Mouse (Mus musculus) adipocyte (in vitro differentiated cells): ENCODE measurements around the gene Adi1.

Source experiments
- DNase-seq: peaks from one replicate; pipeline ENCODE4 v3.0.0-alpha.2; 2016; ENCODE audit warnings: low spot score

Adi1 gene

DNA sequence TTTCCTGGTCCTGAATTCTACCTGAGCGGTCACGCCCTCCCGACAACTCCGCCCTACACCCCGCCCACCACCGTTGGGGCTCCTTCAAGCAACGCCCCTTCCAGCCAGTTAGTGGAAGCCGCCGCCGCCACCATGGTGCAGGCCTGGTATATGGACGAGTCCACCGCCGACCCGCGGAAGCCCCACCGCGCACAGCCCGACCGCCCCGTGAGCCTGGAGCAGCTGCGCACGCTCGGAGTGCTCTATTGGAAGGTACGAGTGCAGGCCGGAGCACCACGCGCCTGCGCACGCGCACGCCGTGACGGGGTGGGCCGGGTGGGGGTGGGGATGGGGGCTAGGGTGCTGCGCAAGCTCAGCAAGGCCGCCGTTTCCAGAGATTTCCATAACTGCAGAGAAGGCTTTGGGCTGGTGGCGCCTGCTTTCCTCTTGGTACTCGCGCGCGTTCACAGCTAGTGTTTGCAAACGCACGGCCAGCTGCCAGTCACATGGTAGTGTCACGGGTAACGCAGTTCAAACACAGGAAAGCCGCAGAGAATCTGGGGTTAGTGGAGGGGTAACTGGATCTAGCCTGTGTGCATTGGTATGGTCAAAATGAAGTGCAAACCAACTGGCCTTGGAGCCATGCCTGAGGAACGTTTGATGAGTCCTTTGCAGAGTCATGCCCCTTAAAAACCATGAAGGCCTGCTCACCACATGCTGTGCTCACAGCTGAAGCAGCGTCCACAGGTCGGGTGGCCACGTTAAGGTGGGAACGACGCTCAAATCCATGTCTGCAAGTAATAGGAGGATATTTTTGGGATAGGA, at the start of gene Adi1:
Adi1 (plus strand) TSS at position 111 of the 804 bp plus-strand sequence.
- peak; percentile 80 for DNase-seq

DNA sequence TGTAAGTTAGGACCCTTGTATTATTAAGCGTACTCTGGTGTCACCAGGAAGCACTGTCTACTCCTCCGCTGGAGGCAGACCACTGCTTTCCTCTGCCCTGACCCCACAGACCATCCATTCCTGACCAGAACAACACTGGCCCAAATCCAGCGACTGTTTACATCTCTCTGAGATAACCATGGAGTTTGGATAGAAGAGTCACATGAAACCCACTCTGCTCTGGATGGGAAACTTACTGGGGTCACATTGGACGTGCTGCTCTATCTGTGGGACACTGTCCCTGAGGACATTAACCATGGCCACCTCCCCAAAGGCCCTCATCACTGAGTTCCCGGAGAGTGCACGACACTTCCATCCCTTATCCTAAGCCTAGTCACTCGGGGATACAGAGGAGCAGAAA, 49.6 kb upstream of the Adi1 start:
- no peak for DNase-seq

DNA sequence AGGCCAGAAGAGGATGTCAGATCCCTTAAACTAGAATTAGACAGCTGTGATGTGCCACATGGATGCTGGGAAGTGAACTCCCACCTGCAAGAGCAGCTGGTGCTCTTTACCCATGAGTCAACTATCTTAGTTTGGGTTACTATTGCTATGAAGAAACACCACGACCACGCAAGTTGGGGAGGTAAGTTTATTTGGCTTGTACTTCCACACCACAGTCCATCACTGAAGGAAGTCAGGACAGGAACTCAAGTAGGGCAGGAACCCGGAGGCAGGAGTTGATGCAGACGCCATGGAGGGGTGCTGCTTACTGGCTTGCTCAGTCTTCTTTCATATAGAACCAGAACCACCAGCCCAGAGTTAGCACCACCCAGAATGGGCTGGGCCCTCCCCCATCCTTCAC, 47.9 kb upstream of the Adi1 start:
- no peak for DNase-seq

DNA sequence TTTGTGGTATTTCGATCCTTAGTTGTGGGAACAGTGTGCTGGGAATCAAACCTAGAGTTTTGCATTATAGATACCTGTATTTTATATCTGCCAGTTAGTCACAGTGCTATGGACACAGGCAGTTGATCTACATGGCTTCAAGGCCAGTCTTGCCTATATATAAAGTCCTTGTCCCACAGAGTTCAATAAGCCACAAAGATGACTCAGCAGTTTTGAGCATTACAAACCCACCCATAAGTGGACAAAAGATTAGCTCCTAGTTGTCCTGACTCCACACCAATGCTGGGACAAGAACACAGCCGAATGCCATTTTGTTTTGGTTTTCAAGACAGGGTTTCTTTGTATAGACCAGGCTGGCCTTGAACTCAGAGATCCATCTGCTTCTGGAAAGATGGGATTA, 46.6 kb upstream of the Adi1 start:
- no peak for DNase-seq

DNA sequence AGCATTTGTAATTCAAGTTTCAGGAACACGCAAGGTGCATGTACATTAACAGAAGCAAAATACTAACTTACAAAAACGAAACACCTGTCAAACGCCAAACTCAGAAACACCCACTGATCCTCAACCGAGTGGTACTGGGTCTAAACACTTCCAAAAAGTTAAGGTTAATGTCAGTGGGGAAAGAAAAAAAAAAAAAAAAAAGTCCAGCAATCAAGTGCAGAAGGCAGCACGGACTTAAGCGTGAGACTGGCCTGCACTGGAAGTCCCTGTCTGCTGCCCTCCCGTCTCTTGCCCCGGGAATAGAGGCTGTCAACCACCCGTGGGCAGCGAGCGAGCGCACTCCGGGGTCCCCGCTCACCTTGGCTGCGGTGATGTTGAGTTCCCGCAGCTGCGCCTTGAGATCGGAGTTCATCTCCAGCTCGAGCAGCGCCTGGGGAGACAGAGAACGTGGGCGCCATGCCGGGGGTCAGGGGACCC, 39.9 kb upstream of the Adi1 start:
- peak; percentile 26 for DNase-seq

DNA sequence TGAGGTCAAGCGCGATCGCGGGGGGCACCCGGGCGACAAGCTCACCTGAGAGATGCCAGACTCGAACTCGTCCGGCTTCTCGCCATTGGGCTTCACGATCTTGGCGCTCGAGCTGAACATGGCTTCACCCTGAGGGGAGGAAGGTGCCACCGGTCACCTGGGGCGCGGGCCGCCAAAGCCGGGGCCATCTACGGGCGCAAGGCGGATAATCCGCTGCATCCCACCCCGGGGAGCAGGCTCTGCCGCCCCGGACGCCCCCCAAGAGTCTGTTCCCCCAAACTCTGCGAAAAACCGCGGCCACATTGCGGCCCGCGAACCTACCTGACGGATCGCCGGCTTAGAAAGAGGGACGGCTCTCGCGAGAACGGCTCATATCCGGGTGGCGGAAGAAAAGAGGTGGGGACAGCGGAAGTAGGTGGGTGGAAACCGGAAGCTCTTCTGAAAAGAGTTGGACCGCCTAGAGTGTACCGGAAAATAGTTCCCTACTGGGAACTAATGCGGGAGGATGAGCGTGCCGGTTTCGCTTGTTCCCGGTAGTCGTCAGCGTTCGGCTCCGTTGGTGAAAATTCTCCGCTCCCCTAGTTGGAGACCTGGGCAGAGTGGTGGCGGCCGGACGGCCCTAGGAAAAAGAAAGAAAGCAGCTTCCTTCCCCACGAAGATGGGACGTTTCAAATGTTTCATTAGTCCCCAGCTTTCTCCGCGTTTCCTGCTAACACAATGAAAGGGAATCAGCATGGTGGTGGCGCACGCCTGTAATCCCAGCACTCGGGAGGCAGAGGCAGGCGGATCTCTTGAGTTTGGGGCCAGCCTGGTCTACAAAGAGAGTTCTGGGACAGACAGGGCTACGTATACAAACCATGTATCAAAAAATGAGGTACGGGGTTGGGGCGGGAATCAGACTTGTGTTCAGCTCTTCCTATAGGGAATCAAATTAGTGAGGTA, 39.2 kb upstream of the Adi1 start, which contains the start of gene Rps7:
Rps7 (minus strand) TSS at position 419 of the 942 bp plus-strand sequence.
- peak; percentile 96 for DNase-seq

DNA sequence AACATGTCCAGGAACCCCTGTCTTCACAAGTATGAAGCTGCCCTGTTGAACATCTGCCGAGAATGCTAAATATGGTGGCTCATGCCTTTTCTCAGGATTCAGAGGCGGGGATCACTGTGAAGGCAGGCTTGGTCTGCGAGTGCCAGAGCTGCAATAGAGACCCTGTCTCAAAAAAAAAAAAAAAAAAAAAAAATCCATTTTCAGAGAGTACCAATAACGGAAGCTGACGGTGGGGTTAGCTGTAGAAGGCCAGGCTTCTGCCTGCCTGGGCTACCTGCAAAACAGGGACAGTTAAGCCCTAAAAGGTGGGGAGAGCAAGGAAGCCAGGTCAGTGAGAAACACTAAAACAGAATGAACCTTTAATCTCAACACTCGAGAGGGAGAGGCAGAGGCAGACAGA, 38.5 kb upstream of the Adi1 start:
- DNase-seq: no peak

DNA sequence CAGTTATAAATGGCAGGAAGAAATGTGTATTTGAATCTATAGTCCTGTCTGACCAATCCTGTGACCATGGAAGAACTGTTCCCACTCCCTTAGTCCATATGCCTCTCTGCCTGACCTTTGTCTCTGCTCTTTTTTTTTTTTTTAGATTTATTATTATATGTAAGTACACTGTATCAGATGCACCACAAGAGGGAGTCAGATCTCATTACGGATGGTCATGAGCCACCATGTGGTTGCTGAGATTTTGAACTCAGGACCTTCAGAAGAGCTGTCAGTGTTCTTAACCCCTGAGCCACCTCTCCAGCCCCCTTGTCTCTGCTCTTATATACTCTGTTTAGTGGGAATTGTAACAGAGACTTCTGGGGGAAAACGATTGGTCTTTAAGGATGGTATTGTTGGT, 36.3 kb upstream of the Adi1 start:
- no peak for DNase-seq

DNA sequence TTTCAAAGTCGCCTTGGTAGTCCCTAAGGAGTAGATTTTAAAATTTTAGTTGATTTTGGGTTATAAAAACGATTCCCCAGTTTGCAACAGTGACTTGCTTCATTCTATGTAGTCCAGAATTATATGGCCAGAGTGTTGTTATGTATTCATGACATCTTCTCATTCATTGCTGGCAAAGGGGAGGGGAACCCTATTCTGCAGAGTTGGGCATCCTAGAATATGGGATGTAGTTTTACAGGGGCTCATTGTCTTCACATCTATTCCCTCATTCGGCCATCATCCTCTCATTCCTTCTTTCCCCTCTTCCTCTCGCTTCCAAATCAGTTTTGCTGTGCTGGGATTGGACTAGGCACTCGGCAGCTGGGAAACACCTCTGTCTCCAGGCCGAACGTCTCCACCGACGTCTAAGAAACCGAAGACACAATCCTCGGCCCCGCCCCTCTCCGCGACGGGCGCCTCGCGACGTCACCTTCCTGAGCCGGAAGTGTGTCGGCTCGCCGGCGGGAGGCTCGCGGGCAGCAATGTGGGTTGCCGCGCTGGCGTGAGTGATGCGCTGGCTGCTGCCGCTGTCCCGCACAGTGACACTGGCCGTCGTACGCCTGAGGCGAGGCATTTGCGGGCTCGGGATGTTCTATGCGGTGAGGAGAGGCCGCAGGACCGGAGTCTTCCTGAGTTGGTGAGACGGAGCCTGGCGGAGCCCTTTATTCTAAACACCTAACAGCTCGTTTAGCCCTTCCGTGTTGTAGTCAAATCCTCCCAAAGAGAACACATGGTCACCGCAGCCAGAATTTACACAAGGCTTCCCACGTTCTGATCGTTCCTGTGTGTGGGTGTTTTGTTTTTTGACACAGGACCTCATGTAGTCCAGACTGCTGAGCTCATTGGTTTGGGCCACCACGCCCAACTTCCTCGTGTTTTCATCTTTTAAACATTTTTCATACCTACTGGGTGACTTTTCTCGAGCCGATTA, 25.6 kb upstream of the Adi1 start, which contains the start of gene Rnaseh1:
Rnaseh1 (plus strand) TSS at position 462 of the 970 bp plus-strand sequence.
- peak; percentile 86 for DNase-seq

DNA sequence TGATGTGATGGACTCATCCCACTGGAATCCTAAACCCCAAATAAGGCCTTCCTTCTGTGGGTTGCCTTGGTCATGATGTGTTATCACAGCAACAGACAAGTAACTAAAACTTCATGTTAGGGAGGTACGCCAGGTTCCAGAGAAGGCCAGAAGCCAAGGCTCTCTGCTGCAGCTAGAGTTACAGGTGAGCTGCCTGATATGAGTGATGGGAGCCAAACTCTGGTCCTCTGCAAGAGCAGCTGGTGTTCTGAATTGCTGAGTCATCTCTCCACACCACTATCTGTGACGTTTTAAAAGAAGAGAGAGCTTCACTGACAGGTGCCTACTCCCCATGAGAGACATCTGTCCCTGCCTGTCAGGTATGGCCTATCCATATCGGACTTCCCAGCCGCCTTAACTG, 12.4 kb upstream of the Adi1 start:
- DNase-seq: no peak

DNA sequence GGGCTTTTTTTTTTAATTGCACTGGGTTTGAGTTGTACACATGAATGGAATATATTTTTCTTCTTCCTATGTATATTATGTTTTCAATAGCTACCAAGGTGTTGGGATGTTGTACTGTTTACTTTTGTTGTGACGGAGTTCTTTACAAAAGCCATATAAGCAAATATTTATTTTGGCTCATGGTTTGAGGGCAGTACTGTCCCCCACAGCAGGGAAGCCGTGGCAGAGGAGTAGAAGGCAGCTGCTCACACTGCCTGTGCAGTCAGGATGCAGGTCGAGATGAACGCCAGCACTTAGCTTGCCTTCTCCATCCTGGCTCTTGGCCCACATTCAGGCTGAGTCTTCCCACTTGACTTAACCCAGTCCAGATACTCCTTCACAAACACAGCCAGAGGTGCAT, 8.3 kb upstream of the Adi1 start:
- no peak for DNase-seq

DNA sequence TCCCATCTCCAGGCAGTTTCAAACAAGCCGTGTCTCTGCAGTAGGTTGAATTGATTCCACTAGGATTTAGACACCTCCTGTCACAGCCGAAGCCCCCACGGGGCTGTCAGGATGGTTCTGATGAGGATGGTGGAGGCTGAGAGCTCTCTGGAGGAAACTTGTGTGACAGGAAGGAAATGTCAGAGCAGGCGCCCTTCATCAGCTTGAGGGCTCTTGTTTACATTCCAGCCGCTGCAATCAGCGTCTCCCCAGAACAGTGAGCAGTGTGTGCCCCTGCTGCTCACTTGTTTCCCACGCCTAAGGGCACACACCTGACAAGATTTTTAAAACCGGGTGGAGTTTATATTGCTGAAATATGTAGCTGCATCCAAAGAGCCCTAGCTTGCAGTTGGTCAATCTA, 7.7 kb upstream of the Adi1 start:
- DNase-seq: no peak

DNA sequence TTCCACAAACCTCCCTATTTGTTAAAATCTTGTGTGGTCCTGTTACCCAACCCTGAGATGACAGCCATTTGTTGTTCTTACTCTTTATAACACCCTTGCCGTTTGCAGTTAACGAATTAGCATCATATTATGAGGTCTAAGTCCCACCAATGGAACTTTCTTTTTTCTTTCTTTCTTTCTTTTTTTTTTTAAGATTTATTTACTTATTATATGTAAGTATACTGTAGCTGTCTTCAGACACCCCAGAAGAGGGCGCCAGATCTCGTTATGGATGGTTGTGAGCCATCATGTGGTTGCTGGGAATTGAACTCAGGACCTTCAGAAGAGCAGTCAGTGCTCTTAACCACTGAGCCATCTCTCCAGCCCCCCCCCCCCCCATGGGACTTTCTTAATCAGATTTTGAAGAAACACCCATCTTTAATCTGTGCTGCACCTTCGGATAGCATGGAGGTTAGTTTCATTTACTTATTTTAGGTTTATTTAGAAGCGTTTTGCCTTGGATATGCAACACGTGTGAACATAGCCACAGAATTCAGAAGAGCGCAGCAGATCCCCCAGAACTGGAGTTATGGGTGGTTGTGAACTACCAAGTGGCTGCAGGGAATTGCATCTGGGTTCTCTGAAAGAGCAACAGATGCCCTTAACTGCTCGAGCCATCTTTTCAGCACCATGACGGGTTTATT, 852 bp upstream of the Adi1 start:
- no peak for DNase-seq

DNA sequence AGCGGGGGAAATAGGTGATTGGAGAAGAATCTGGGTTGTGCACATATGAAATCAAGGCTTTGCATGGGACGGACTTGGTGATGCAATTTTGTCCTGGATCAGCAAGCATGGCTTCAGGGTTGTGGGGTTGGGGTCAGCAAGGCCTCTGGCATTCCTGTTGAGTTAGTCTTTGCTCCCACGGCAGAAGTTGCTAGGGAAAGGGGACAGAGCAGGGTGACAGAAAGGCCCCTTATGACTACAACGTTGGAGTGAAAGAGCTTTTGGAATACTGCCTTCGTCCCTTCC, 836 bp downstream of the Adi1 start:
- no peak for DNase-seq

DNA sequence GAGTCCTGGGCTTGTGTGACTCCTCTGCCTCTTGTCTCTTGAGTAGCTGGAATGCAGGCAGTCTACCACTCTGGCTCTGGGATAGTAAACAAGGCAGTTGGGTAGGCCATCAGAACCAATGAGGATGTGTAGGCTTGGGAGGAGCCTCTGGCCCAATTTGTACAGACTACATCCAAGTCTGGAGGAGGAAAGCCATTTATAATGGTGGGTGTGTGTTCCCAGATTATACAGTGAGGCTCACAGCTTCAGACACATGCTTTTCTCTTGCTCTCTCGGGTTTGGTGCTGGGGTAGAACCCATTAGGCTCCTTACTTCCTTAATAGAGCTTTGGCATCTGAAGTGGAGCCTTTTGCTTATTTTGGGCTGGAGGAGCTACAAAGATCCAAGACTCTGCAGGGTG, 9.6 kb downstream of the Adi1 start:
- DNase-seq: no peak

DNA sequence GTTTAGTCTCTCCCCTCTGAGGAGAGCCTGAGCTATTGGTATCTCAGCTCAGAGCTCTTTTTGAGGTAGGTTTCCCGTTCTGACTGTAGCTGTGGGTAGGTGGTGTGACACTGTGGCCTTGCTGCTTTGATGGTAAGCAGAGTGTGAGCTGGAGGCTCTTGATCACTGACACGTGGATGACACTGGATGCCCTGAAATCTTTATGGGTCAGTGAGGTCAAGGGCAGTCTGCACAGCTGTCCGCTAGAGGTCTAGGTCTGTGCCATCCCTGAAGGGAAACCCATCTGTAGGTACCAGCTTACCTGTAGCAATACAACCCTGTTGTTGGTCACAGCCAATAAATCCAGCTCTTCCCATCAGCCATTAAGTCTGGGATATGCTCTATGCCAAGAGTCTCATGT, 10.7 kb downstream of the Adi1 start:
- no peak for DNase-seq

DNA sequence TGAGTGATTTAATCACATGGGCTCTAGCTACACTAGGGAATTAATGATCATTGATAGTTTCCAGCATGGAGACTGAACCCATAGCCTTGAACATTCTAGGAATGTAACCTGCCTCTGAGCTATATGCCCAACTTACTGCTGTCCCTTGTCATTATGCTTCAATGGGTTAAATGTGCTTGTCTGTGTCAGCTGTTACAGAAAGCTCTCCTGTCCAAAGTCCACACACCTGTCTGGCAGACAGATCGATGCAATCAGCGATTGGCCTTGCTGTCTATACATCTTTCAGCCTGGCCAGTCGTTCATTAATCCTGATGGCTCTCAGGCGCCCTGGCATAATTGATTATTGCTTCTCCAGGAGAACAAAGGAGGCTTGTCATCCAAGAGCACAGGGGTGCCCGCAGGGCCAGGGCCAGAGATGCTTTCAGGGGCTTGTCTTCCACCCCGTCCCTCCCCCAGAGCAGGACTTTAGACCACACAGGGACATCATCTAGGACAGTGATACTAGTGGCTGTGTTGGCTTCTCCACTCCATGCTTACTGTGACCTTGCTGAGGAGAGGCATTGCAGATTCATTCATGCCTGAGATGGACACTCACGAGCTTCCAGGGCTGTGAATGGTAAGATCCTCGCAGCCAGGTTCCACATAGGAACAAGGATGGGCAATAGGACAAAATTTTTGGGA, 11.3 kb downstream of the Adi1 start:
- DNase-seq: no peak

DNA sequence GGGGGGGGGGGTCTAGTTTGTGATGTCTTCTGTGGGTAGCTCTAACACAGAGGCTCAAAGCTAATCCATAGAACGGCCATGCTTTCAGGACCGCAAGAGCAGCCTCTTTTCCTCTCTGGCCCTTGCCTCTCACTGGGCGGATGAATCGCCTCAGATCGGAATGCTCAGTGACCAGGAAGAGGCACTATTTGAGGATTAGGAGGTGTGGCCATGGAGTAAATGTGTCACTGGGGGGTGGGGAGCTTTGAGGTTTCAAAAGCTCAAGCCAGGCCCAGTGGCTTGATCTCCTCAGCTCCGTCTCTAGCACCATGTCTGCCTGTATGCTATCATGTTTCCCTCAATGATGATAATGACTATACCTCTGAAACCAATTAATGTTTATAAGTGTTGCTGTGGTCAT, 14.0 kb downstream of the Adi1 start:
- no peak for DNase-seq

DNA sequence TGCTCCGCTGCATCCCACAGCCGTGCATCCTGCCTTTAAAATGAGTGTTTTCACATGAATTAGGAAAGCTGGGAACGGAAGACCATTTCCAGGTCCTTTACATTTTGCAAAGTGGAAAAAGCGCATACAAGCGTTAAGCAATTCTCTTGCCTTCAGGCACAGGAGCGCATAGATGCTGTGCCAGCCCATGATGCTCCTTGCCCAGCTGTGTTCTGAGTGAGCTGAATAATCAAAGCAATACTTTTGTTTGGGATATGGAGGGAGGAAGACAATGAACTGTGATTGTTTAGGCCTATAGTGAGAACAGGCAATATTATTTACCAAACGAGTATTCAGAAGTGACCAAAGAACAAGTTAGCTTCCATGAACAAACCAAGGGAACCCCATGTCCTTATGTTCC, 15.7 kb downstream of the Adi1 start:
- DNase-seq: no peak

DNA sequence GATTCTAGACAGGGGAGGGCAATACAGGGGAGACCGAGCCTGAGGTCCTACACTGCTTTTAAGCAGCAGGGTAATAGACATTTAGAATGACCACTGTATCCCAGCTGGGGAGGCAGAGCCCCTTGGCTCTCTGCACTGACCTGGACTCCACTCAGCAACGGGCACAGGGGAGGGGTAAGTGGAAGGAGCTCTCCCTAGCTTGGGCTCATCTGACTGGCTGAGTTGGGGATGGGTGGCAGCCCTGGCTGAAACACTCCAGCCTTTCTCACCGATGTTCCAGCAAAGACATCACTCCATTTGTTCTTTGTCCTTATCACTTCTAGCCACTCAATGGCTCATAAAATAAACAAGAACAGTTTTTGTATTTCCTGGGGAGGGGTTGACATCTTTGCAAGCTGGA, 18.7 kb downstream of the Adi1 start:
- DNase-seq: no peak

DNA sequence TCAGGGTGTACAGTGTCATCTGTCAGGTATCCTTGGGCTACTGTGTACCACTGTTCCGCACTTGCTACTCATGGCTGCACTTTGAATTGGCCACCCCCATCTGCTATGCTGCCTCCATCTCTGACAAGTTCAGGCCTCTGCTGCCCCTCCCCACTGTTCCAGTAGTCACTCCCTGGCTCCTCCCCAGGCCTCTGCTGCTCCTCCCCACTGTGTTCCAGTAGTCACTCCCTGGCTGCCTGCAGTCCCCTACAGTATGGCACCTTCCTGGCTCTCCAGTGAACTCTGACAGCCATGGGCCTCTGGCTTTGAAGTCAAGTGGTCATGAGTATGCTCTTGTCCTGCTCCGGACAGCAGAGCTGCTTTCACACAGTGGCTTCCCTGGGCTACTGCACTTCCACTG, 19.2 kb downstream of the Adi1 start:
- DNase-seq: peak; percentile 47
